Mouse (Mus musculus) skeletal muscle tissue, adult 2 months (tissue): ENCODE results near the gene Srsf6.

Experiments used
- DNase-seq: peaks from one replicate; pipeline ENCODE4 v3.0.0-alpha.2; 2012; ENCODE audit warnings: low read depth, low spot score

The Srsf6 gene

GRCm38 (mm10) chr2:162984381-162984780 is 53.1 kb downstream of the Srsf6 start:
- no peak for DNase-seq

GRCm38 (mm10) chr2:162985923-162986322 is 54.6 kb downstream of the Srsf6 start:
- peak; percentile 13 for DNase-seq
